Mouse (Mus musculus): ENCODE data around the gene Zfpm1. TPM values are rescaled to one million over a fixed set of nuclear protein-coding genes. Genes with fewer than 3 reads are reported as not detected.
A peak's percentile ranks its signal among the peaks of the same experiment; 100 is the strongest.

The Zfpm1 gene
- polyA plus RNA-seq, 1 experiment: 32.1 TPM

GRCm38 (mm10) chr8:122282501-122283355 is 787 bp downstream of the Zfpm1 start:
- Histone ChIP-seq H3K4me1 (ENCODE audit: control insufficient read depth, insufficient read depth, low read length) (peaks cover 2% of the 10 kb centered on the region; the same call in 1 of the 2 replicates), H3K27ac (ENCODE audit: insufficient read depth, low read length) (peak overlapping the region; percentile 37; the same call in 1 of the 2 replicates), H3K4me3 (ENCODE audit: insufficient read depth, low read length) (peak overlapping the region; percentile 47)
- TF ChIP-seq POLR2A (IDR thresholded peaks at IDR 0.05; ENCODE audit: extremely low read depth, insufficient read depth, low read length): no peak
- no peak for TF ChIP-seq CTCF (IDR thresholded peaks at IDR 0.05; ENCODE audit: extremely low read depth, insufficient read depth, low read length)

DNA sequence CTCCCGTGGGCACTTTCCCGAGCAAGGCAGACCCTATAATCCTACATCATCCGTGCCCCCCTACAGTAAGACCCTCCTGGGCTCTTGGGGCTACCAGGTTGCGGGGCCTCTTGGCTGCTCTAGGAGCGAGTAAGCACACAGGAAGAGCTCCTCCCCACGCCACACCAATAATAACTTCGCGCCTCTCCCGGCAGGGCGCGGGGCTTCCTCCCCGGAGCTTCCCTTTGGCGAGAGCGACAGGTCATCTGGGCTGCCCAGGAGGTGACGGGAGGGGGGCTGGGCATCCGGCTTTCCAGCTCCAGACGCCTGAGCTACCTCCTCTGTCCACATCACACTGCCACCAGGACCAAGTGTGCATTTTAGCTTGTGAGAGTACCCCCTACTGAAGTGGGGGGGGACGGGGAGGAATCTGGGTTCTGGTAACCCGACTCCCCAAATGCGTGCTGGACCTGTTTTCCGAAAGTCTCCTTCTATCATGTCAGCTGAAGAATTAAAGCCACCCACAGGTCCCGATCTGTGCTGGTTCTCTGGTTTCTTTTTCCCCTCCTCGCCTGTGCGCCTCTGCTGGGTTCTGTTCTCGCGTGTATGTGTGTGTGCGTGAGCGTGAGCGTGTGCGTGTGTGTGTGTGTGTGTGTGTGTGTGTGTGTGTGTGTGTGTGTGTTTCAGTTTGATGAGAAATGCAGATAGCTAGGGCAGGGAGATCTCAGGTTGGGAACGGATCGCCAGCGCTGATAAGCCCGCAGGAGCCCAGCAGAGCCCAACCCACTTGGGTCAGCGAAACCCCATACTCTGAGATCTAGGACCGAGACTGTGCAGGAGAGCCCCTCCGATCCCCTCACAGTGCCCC is 1.6 kb downstream of the Zfpm1 start:
- TF ChIP-seq CTCF (IDR thresholded peaks at IDR 0.05; ENCODE audit: extremely low read depth, insufficient read depth, low read length) (no peak), POLR2A (IDR thresholded peaks at IDR 0.05; ENCODE audit: extremely low read depth, insufficient read depth, low read length) (no peak)
- peak overlapping the region; percentile 37; the same call in 1 of the 2 replicates for H3K27ac ChIP-seq (ENCODE audit: insufficient read depth, low read length)
- H3K4me3 ChIP-seq (ENCODE audit: insufficient read depth, low read length): peak overlapping the region; percentile 47
- peaks cover 2% of the 10 kb centered on the region; the same call in 1 of the 2 replicates for H3K4me1 ChIP-seq (ENCODE audit: control insufficient read depth, insufficient read depth, low read length)

DNA sequence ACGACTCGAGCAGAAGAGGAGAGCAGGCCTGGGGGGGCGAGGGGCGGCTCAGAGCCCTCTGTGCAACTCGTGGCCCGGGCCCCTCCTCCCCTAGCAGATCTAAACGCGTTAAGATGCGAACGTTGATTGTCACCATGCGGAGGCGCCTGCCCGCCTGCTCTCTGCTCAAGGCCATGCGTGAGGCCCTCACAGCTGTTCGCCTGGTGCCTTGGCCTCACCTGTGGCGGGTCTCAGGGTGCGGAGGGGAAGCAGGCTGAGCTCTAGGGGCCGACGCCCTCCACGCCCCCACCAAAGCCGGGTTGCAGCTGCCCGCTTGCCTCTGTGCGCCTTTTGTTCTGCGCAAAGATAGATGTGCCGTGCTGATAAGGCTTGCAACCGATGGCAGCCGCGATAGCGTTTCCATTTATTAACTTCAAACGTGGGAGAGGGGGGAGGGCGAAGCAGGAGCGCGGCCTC is 2.3 kb downstream of the Zfpm1 start:
- peaks cover 2% of the 10 kb centered on the region; the same call in 1 of the 2 replicates for H3K4me1 ChIP-seq (ENCODE audit: control insufficient read depth, insufficient read depth, low read length)
- H3K4me3 ChIP-seq (ENCODE audit: insufficient read depth, low read length): peak overlapping the region; percentile 47
- peak overlapping the region; percentile 30; the same call in 1 of the 2 replicates for H3K27ac ChIP-seq (ENCODE audit: insufficient read depth, low read length)
- TF ChIP-seq CTCF (IDR thresholded peaks at IDR 0.05; ENCODE audit: extremely low read depth, insufficient read depth, low read length) (no peak), POLR2A (IDR thresholded peaks at IDR 0.05; ENCODE audit: extremely low read depth, insufficient read depth, low read length) (no peak)

DNA sequence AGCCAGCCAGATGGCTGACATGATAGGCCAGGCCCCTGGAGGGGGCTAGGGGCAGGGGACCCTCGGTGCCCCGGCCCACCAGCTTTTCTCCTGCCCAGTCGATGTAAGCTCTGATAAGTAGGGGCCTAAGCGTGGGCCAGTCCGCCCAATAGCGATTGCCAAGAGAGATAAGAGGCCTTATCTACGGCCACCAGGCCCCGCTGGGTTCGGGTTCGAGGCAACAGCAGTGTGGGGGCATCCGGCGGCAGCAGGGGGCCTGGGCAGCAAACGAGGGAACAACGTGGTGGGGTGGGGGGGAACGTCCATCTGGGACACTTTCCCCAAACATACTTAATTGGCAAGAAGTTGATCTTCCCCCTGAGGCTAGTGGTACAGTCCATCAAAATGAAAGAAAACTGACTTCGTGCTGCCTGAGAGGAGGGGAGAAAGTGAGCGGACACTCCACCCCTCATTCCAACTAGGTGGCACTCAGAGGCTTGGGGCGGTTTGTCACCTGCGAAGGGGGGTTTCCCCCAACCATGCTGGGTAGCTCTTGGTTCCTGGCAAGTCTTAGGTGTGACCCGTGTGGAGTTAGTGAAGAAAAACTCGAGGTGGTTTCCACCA is 2.8 kb downstream of the Zfpm1 start:
- H3K27ac ChIP-seq (ENCODE audit: insufficient read depth, low read length): no peak overlapping the region
- no peak for TF ChIP-seq CTCF (IDR thresholded peaks at IDR 0.05; ENCODE audit: extremely low read depth, insufficient read depth, low read length)
- TF ChIP-seq POLR2A (IDR thresholded peaks at IDR 0.05; ENCODE audit: extremely low read depth, insufficient read depth, low read length): no peak
- H3K4me3 ChIP-seq (ENCODE audit: insufficient read depth, low read length): peak overlapping the region; percentile 47; the same call in 1 of the 2 replicates
- peaks cover 2% of the 10 kb centered on the region; the same call in 1 of the 2 replicates for H3K4me1 ChIP-seq (ENCODE audit: control insufficient read depth, insufficient read depth, low read length)

- TF ChIP-seq CTCF (IDR thresholded peaks at IDR 0.05; ENCODE audit: extremely low read depth, insufficient read depth, low read length): no peak
- no peak for TF ChIP-seq POLR2A (IDR thresholded peaks at IDR 0.05; ENCODE audit: extremely low read depth, insufficient read depth, low read length)
- Histone ChIP-seq H3K4me1 (ENCODE audit: control insufficient read depth, insufficient read depth, low read length) (peaks cover 2% of the 10 kb centered on the region; the same call in 1 of the 2 replicates), H3K4me3 (ENCODE audit: insufficient read depth, low read length) (no peak overlapping the region), H3K27ac (ENCODE audit: insufficient read depth, low read length) (no peak overlapping the region)
Observed at GRCm38 (mm10) chr8:122285727-122286126, 3.8 kb downstream of the Zfpm1 start.

DNA sequence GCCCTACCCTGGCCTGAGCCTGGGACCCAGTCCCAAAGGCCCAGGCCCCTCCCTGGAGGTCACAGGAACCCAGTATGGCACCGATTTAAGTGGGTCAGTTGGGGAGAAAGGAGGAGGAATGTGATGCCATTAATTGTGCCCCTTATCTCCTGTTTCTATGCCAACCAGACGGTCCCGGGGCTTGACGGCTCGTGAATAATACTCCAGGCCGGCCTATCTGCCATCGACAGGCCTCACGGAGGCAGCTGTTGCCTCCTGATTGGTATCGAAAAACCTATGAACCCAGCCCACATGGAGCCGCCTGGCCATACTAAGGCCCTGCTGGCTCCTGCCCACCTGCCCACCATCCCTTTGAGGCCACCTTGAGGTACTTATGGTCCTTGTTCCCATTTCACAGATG is 5.0 kb downstream of the Zfpm1 start:
- peaks cover 2% of the 10 kb centered on the region; the same call in 1 of the 2 replicates for H3K4me1 ChIP-seq (ENCODE audit: control insufficient read depth, insufficient read depth, low read length)
- H3K27ac ChIP-seq (ENCODE audit: insufficient read depth, low read length): no peak overlapping the region
- no peak for TF ChIP-seq POLR2A (IDR thresholded peaks at IDR 0.05; ENCODE audit: extremely low read depth, insufficient read depth, low read length)
- TF ChIP-seq CTCF (IDR thresholded peaks at IDR 0.05; ENCODE audit: extremely low read depth, insufficient read depth, low read length): no peak
- no peak overlapping the region for H3K4me3 ChIP-seq (ENCODE audit: insufficient read depth, low read length)

- TF ChIP-seq CTCF (IDR thresholded peaks at IDR 0.05; ENCODE audit: extremely low read depth, insufficient read depth, low read length) (no peak), POLR2A (IDR thresholded peaks at IDR 0.05; ENCODE audit: extremely low read depth, insufficient read depth, low read length) (no peak)
- Histone ChIP-seq H3K27ac (ENCODE audit: insufficient read depth, low read length) (no peak overlapping the region), H3K4me3 (ENCODE audit: insufficient read depth, low read length) (no peak overlapping the region), H3K4me1 (ENCODE audit: control insufficient read depth, insufficient read depth, low read length) (peaks cover 2% of the 10 kb centered on the region; the same call in 1 of the 2 replicates)
Observed at GRCm38 (mm10) chr8:122287742-122288141, 5.8 kb downstream of the Zfpm1 start.

DNA sequence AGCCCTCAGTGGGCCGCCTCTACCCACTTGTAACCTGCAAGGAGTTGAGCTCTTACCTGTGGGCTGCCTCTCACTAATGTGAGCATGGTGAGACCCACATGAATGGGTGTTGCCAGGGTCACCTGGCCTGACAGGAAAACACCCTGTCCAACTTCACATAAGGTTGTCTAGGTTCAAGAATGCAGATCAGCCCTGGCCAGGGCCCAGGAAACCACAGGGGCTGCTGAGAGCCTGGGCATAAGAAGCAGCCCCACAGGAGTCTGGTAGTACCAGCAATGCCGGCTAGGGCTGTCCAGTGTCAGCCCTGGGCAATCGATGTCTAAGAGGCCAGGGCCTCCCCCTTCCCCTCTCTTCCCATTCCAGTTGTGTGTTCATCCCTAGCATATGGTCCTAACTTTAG is 6.4 kb downstream of the Zfpm1 start:
- Histone ChIP-seq H3K4me1 (ENCODE audit: control insufficient read depth, insufficient read depth, low read length) (peaks cover 2% of the 10 kb centered on the region; the same call in 1 of the 2 replicates), H3K4me3 (ENCODE audit: insufficient read depth, low read length) (no peak overlapping the region), H3K27ac (ENCODE audit: insufficient read depth, low read length) (no peak overlapping the region)
- no peak for TF ChIP-seq POLR2A (IDR thresholded peaks at IDR 0.05; ENCODE audit: extremely low read depth, insufficient read depth, low read length)

DNA sequence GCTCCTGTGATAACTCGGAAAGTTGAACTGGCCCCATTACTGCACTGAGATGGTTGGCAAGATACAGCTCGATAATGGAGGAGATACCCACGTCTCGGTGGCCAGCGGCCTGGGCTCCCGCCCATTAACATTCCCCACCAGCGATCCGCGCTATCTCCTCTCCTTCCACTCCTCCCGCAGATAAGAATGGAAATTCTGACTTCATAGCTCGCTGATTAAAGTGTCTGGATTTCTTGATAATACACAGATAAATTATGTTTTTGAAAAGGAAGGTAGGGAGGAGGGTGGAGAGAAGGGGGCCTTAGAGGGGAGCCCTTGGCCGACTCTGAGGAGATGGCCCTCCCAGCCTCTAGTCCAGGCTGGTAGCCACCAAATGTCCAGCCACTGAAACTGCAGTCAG is 9.1 kb downstream of the Zfpm1 start:
- TF ChIP-seq POLR2A (IDR thresholded peaks at IDR 0.05; ENCODE audit: extremely low read depth, insufficient read depth, low read length): no peak
- no peak for TF ChIP-seq CTCF (IDR thresholded peaks at IDR 0.05; ENCODE audit: extremely low read depth, insufficient read depth, low read length)
- Histone ChIP-seq H3K4me3 (ENCODE audit: insufficient read depth, low read length) (no peak overlapping the region), H3K4me1 (ENCODE audit: control insufficient read depth, insufficient read depth, low read length) (peaks cover 2% of the 10 kb centered on the region; the same call in 1 of the 2 replicates), H3K27ac (ENCODE audit: insufficient read depth, low read length) (no peak overlapping the region)

Data from cortical plate, adult 2 months (tissue).